Mouse (Mus musculus): ENCODE measurements at regions not wholly inside any gene's neighbourhood (a gene's known extent, or its start where the extent isn't known, plus 50 kb on each side); places are given as distances from the start of the nearest gene placed in this dataset.
"Not testable (repeated sequence)": the region's sequence is repeated elsewhere in the genome, so short reads cannot be mapped to it uniquely, and the experiment has no call there.

DNA sequence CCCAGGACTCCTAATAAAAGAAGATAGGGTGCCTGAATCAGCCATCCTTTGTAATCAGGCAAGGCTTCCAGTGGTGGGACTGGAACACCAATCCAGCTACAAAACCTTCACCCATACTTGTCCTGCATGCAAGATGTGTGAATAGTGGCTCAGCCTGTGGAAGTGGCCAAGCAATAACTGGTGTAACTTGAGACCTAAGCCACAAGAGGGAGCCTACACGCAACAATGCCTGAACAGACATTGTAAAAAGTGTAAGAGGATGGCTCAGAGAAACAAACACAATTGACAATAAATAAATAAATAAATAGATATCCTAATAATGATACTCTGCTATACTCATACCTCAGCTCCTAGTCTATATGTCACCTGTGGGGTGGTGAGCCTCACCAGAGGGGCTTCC lies 781.5 kb upstream of the Cdh20 start:
- peak; percentile 5 for DNase-seq

DNA sequence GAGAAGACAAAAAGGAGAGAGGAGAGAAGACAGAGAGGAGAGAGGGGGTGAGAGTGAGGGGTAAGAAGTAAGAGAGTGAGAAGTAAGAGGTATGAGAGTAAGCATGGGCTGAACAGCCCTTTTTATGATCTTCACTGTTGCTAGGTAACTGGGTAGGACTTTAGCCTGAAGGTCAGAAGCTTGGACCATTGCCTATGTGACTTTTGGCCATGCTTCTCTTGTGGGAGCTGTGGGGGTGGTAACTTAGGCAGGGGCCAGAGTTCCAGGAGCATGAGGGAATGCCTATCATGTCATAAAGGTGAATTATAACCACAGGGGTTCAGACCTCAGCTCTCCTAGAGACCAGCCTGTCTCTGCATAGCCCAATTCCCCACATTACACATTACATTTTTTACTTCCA lies 765.4 kb upstream of the Cdh20 start:
- not testable (repeated sequence) for DNase-seq

DNA sequence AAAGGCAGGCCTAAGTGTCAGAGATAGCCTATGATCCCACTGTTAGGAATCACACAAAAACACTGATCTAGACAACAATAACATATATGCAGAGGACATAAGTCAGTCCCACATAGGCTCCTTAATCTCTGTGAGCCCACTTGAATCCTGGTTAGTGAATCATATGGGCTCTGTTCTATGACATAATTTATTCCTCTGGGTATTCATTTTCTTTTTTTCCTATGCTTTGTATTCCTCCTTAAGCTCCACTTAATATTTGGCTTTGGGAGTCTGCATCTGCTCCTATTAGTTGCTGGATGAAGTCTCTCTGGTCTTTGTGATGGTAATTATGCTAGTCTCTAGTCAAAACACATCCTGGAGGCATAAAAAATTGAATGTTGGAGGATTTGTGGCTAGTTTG lies 738.7 kb upstream of the Cdh20 start:
- no peak for DNase-seq

DNA sequence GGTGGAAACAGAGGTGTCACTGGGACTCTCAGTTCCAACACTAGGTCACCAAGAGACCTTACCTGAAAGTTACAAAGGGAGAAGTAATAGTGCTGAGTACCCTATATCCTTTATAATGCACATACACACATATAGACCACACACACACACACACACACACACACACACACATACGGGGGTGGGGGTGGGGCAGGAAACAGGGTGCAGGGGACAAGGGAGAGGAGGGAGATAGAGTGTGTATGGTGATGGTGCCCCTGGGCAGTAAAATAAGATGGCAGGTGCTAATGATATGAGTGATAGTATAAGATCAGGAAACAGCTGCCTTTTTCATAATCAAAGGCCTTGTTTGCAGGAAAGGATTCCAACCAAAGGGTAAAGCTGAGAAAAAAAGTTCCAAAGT lies 719.9 kb upstream of the Cdh20 start:
- DNase-seq = no peak

- DNase-seq = no peak
These were observed 719.0 kb upstream of the Cdh20 start for GRCm38 (mm10) chr1:104049169-104049948.
